Mouse (Mus musculus) bone marrow, adult 2 months (tissue): ENCODE data around the gene Ier5l.

Experiments
- CTCF ChIP-seq: fragments of 200-500 bp; IDR thresholded peaks from 2 replicates; pipeline ENCODE4 v1.5.1; 2011; ENCODE audit warnings: low read length, control low read depth; ENCODE audit not compliant: control insufficient read depth, insufficient read depth
- POLR2A ChIP-seq: fragments of 200-500 bp; IDR thresholded peaks from 2 replicates; pipeline ENCODE4 v1.6.1; 2011; ENCODE audit warnings: low read depth, mild to moderate bottlenecking, control low read depth, low read length, borderline replicate concordance; ENCODE audit not compliant: control insufficient read depth

DNA sequence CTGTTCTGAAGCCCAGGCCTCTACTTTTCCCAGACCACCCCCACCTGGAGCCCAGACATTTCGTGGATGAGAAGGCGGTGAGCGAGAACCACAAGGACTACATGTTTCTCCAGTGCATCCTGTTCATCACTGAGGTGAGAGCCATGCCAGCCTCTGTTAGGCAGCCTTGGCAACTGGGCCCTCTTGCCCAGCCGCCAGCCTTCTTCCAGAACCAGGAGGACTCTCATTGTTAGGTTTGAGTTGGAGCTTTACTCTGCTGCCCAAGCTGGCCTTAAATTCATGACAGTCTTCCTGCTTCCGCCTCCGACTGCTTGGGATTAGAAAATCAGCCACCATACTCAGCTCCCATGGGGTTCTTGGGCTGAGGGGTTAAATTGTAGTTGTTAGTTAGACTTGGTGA is 34.4 kb downstream of the Ier5l start:
- TF ChIP-seq CTCF (no peak), POLR2A (no peak)
